Mouse (Mus musculus): Measurements from ENCODE around the gene Arhgap44.

The Arhgap44 gene

DNA sequence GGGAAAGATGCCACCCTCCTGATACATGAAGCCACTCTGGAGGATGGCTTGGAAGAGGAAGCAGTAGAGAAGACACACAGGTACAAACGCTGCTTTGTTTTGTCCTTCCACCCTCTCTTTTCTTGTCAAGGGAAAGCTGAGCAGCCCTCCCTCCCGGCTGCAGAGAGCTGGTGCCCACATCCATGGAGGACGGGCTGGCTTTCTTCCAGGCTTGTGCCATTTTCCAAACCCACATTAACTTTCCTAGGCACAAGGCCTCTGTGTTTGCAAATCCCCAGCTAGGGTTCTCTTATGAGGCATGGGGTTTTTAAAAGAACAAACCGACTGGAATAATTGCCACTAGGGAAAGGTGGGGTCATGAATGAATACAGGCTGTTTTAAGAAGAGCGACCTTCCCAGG, 163.1 kb downstream of the Arhgap44 start:
- DNase-seq: no peak

- DNase-seq: peak; percentile 72
Measured at GRCm38 (mm10) chr11:64998439-64998838, 164.3 kb downstream of the Arhgap44 start.

DNA sequence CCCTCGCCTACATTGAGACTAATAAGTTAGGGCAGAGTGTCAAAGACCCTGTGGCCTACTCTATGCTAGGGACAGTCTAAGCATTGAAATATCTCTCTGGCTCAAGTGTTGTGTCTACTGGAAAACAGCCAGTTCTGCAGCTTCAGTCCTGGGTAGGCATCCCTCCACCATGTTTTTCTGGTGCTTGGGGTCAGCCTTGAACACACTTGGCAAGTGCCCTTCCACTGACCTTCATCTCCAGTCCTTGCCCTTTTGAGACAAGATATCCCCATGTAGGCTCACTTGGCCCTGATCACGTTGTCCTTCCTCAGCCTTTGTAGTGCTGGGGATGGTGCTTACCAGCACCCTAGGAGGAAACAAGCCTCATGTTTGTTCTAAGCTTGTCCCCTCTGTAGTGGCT, 174.2 kb downstream of the Arhgap44 start:
- no peak for DNase-seq

DNA sequence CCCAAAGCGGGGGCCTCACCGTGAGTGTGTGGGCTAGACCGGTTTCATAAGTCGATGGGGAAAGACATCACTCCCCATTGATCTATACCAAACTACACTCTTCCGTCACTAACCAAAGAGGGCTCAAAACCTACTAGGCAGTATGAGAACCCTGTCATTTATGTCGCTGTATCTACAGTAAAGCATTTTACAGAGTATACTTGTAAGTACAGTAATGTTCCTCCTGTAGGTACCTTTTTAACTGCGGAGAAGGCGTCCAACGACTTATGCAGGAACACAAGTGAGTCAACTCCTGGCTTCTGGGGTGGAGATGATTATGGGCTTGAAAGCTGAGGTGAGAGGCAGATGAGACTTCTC, 183.3 kb downstream of the Arhgap44 start:
- no peak for DNase-seq

GRCm38 (mm10) chr11:64978720-64979488, 183.9 kb downstream of the Arhgap44 start, which contains the start of gene Elac2:
TSS of gene Elac2 (plus strand) at chr11:64979038.
- DNase-seq: peak; percentile 97

GRCm38 (mm10) chr11:64972418-64972817, 190.3 kb downstream of the Arhgap44 start:
- no peak for DNase-seq

DNA sequence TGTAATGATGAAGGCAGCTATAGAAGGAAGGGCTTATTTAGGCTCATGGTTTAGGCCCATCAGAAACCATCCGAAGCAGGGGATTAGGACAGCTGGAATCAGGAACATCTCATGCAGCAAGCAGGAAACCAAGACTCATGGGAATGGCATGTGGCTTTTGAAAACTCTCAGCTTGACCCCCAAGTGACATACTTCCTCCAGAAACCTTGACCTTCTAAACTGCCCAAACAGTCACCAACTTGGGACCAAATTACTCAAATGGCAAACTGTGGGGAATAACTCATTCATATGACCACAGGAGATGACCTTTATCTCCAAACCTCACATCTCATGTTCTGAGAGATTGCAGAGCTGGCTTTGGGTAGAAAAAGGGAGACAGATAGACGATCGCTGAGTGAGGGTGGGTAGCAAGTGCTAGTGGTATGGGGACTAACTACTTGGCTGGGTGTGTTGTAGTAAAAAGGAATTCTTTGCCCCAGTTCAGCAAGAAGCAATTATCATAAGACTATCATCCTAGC, 191.2 kb downstream of the Arhgap44 start:
- DNase-seq: no peak

DNA sequence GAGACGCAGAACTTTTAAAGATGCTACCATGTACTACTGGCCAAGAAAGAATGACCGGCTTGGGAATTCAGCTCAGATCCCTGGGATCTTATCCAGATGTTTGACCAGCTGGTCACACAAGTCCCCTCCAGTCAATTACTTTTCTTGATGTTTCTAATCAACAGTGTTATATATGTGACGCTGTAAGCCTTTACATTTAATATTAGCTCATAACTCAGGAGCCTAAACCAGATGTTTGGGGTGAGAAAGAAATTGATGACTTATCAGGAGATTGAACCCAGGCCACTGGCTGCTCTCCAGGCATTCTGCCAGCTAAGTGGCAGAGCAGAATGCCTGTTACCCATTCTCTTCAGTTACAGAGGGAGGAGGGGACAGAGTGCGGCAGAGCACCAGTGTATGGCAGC, 193.8 kb downstream of the Arhgap44 start:
- DNase-seq: no peak

DNA sequence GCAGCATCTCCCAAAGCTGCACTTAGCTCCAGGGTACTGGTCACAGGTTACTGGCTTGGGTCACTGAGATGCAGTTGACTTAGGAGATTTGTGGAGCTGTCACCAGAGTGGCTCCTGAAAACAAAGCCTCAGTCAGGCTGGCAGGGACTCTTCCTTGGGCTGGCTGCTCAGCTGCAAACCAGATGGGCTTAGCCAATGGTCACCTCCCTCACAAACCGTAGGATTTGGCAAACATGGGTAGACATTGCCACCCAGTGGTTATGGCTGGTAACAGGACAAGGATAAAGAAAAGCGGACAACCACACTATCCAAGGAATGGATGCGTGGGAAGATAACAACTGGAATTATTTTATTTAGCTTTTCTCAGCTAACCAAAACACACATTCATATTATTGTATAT, 194.3 kb downstream of the Arhgap44 start:
- peak; percentile 61 for DNase-seq

DNA sequence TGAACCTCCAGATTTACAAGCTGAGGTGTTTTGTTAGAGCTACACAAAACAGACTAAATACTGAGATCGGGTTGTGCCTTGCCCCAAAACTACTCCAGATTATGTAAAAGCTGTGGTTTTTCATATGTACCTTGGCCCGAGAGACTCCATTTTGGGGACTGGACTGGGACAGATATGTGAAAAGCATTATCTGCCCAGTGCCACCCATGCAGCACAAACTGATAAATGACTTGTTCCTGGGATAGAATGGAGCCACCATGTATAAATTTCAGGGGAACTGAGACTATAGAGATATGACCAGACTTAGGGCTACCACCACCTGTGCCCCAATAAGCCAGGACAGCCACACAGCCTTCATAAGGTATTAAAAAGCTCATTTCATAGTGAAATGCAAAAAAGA, 200.1 kb downstream of the Arhgap44 start:
- DNase-seq: no peak

GRCm38 (mm10) chr11:64956962-64957729, 205.6 kb downstream of the Arhgap44 start:
- no peak for DNase-seq
